Mouse (Mus musculus) megakaryocyte progenitor cell, adult 5-6 weeks (primary cell): Measurements from ENCODE around the gene Heatr6. TPM values are rescaled to one million over a fixed set of nuclear protein-coding genes. Genes with fewer than 3 reads are reported as not detected.

Source experiments
- ATAC-seq: replicated peaks from 2 replicates; pipeline ENCODE4 v1.8.0; 2016; ENCODE audit warnings: mild to moderate bottlenecking, moderate TSS enrichment, inconsistent platforms; ENCODE audit not compliant: poor library complexity
- total RNA-seq, 2 experiments: library from RNA; stranded (forward) in 1 of 2; stranded (reverse) in 1 of 2; fragments of 157-497, 149-512 nt in 1 of 2; fragments of 200-1000 nt in 1 of 2; gene quantifications; 2 replicates each; pipeline versions ENCODE4 v1.2.3 to v1.2.4; 2015 to 2017

Heatr6 gene
- total RNA-seq, 2 experiments from 2014 or later, result 16.2 to 17.5 TPM

DNA sequence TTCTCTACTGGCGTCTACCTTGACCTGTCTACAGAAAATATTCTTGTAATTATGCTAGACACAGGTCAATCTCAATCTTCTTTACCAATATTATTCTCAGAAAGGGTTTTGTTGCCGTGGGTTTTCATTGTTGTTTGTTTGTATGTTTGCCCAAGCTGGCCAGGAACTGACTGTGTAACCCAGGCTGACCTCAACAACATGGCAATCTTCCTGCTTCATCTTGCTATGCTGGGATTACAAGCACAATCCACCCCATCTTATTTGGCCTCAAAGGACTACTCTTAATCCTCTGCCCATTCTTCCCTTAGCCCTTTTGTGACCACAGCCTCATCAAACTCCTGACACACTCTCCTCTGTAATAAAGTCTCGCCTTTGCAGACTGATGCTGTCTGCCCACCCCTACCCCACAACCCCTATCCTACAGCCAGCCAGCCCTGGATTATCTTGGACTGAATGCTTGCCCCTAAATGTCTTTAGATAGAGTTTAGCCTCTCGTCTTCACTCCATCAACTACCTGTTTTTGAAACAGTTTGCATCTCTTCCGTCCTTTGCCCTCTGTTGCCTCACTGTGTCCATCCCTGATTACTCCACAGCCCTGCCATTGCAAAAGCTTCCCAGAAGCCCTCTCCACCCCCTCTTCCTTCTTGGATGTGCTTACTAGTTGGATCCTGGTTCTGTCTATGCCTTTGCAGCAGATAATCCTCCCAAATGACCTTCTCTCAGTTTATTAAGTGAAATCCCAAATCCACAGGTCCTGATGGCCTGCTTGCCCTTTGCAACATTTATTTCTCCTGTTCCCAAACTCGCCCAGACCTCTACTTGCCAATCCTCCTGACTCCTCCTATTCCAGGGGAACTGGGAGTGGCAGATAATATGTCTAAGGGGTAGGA, 5.9 kb upstream of the Heatr6 start:
- peak; percentile 67; the same call in 1 of the 2 replicates for ATAC-seq

DNA sequence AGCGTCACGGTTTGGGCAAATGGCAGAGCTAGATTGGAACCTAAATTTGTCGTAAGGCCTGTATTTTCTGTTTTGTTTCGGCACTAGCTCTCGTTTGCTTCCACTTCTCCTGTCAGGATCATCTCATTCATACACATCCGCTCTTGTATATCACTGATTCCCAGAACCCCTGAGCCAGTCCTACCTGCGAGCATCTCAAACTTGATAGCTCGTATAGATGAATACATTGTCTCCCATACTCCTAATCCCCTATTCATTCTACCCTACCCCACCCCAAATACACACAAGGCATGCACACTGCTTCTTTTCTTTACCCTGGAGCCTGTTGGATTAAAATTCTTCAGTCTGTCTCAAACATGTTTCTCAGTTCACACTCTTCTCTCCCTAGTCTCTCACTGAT, 731 bp downstream of the Heatr6 start:
- ATAC-seq, result no peak

DNA sequence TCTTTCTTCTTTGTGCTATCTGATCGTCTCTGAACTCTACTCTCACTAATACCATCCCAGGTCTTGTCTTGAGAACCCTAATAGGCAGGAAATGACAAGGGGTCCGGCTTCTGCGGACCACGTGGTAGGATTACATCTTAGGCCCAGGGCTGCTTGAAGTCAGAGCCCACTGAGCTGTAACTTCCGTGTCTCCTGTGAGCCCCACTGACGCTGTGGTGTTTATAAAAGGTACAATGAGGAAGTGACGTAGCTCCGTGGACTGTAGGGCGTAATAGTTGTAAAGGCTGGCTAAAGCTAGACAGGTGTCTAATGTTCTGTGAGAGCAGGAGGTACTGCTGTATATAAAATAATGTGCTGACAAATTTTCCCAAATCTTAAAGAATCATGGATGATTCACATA, 13.8 kb downstream of the Heatr6 start:
- no peak for ATAC-seq

DNA sequence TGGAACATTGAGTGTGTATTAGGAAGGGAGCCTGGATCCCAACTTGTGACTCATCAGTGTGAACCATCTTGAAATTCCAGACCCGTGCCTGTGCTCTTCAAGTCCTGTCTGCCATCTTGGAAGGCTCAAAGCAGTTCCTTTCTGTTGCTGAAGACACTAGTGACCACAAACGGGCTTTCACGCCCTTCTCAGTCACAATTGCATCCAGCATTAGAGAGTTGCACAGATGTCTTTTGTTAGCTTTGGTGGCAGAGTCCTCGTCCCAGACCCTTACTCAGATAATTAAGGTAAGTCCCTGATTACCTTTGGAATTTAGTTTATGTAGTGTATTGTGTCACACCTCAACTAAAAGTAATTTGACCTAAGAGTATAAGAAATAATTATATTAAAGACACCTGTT, 15.5 kb downstream of the Heatr6 start:
- ATAC-seq, result no peak

DNA sequence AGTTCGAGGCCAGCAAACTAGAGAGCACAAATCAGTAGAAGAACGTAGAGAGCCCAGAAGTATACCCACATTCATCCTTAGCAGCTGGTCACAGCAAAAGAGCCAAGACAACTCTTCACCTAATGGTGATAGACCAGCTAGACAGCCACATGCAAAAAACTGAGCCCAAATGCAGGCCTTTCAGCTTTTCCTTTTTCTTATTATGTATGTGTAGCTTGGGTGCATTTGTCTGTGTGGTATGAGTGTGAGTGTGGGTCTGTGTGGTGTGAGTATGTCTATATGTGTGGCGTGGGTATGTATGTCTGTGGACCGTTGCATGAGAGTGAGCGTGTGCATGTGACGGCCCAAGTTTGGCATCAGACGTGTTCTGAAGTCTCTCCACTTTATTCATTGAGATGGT, 17.5 kb downstream of the Heatr6 start:
- no peak for ATAC-seq

DNA sequence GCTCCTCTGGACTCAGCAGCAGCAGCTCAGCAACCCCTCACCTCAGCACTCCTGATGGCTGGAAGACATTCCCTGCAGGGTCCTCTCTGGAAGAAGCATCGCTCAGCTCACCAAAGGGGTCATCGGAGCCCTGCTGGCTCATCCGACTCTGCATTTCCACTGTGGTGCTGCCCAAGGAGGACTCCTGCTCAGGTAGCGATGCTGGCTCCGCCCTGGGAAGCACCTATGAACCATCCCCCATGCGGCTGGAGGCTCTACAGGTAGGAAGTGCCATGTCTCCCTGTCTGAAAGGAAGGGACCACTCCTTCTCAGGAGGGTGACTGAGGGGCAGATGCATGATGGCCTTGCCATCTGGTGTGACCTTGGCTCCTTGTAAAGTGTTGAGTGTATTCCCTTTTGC, 18.8 kb downstream of the Heatr6 start:
- ATAC-seq, result no peak

DNA sequence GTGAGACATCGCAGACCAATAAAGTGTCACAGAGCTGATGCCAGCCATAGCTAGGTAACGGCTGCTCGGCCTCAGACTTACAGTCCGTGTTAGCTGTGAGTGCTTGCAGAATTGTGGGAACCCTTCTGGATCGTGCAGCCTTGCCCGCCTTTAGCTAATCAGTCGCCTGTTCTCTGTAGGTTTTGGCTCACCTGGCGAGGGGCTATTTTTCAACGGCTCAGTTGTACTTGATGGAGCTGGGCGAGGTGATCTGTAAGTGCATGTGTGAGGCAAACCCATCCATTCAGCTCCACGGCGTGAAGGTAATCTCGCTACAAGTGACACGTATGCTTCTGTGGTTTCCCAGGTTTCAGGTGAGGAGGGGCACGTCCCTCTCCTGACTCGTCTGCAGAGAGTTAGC, 20.2 kb downstream of the Heatr6 start:
- no peak for ATAC-seq

DNA sequence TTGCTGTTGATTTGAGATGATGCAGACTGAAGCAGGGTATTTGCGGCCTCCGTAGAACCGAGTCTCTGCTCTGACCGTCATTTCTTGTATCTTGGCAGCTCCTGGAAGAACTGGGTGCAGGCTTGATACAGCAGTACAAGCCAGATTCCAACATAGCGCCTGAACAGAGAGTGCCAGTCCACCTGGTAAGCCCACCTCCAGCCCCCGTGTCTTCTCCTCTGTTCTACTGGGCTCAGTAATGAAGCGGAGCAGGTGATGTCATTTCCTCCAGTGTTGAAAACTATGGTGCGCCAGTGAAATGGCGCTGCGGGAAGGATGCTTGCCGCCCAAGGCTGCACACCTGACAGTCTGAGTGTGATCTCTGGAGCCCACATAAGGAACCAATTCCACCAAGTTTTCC, 20.8 kb downstream of the Heatr6 start:
- ATAC-seq, result no peak

DNA sequence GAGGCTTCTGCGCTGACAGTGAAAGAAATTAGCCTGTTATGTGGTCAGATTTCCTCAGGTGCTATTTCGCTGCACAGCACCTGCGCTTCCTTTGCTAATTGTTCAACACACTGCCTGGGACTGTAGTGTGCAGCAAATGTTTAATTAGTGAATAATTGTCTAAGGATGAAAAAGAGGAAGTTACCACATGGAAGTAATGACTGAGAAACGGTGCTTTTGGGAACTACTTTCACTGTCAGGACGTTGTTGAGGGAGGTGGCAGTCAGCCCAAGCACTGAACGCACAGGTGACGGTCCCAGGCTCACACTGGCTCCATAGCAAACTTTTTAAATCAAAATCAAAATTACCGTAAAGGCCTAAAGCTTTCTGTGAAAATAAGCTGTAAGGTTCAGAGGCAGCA, 23.3 kb downstream of the Heatr6 start:
- ATAC-seq, result no peak; the same call in 1 of the 2 replicates

DNA sequence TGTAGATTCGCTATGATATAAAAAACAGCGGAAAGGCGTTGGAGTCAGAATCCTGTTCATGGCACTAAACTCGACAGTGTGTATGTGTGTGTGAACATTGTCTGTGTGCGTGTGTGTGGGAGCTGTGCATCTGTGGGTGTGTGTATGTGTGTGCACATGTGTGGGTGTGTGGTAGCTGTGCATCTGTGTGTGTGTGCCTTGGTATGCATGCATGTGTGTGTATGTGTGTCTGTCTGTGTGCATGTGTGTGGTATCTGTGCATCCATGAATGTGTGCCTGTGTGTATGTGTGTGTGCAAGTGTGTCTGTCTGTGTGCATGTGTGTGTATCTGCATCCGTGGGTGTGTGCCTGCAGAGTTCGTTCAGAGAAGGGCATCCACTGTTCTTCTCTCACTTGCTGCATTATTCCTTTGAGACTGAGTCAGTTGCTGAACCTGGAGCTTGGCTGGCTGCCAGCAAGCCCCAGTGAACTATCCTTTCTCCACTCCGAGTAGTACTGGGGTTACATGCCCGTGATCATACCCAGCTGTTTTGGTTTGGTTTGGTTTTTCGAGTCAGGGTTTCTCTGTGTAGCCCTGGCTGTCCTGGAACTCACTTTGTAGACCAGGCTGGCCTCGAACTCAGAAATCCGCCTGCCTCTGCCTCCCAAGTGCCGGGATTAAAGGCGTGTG, 30.6 kb downstream of the Heatr6 start:
- no peak for ATAC-seq

DNA sequence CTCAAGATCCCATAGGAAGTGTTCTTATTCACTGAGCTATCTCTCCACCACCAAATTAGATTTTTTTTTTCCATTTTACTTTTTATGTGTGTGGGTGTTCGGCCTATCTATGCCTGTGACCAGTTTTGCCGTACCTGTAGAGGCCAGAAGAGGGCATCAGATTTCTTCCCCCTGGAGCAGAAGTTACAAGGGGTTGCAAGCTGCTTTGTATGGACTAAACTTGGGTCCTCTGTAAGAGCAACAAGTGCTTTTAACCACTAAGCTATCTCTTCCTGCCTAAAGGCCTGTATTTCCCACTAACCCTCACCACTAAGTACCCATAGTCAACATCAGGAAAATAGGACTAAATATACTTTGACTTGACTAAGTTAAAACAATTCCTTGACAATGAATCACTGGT, 31.2 kb downstream of the Heatr6 start:
- ATAC-seq, result no peak

DNA sequence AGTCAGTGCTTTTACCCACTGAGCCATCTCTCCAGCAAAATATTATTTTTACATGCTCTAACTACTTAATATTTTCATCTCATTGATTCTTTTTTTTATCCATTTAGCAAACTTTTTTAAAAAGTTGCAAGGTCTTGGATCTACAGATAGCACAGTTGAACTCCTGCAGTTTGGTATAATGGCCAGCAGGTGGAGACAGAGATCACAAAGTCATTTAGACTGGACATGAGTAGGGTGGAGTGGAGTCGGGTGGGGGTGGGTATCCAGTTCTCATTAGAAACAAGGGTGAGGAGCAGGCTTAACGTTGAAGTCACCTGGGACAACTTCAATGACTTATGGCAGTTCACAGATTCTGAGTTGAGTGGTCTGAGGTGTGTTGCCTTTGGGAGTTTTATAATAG, 31.9 kb downstream of the Heatr6 start:
- ATAC-seq, result peak; percentile 81

DNA sequence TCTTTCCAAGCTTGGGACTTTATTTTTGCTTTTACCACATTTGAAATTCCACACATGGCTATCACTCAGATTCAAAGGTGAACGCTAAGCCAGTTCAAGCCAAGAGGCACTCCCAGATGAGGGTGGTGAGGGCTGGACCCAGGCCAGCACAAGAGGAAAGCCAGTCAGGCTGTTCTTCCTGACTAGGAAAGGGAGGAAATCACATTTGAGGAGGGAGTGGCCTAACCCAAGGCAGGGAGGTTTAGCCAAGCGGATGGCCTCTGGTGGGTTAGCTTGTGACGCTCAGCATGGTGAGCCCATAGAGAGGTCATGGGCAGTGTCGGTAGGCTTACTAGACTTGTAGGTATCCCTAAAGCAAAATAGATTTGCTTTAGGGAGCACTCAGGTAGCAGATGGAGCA, 33.3 kb downstream of the Heatr6 start:
- ATAC-seq, result no peak

DNA sequence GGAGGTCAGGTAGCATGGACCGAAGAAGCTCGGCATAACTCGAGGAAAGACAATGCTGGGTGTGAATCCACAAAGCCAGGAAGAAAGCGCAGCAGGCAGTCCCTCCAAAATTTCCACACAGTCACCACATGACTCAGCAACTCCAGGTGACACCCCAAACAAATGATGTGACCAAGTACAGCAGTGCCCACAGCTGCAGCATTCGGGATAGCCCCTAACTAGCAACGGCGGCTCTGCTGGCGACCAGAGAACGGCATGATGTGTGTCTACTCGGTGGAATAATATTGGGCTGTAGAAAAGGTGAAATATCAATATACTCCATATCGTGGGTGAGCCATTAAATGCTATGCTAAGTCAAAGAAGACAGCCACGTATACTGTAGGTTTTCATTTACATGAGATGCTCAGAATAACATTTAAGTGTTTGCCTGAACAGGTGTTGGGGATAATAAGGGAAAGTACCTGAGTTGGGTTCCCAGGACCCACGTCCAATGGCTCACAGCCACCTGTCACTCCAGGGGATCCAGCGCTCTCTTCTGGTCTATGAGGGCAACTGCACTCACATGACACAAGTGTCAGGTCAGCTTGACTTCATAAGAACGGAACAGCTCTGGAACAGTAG, 34.0 kb downstream of the Heatr6 start:
- ATAC-seq, result no peak

DNA sequence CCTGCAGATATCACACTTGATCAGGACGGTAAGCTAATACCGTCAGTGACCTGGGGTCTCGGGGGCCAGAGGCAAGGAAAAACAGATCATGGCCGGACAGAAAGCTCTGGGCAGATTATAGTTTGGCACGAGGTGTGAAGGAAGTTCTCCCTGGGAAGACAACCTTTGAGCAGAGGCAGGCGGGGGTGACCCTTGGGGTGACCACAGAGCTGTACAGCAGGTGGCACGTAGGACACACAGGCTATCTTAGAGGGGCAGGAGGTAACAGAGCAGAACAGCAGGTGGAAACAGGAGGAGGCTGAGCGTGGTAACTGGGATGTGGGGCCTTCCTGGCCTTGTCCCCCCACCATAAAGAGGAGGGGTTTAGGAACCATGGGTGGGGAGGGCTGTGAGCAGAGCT, 34.8 kb downstream of the Heatr6 start:
- no peak for ATAC-seq

DNA sequence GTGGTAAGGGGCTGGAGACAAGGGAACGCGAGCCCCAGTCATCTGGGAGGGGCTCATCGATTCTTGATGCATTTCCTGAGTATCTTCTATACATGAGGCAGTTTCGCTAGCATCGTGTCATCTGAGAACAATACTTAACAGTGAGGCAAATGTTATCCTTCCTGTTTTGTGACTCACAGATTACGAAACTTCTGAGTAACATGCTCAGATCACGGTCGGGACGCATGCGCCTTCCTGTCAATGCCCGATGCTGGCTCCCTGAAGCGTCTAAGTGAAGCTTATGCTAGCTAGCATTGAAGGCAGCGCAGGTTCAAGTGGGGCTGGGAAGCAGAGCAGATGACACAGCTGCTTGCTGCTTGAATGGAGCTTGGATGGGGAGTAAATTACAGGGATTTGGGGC, 35.8 kb downstream of the Heatr6 start:
- peak; percentile 81 for ATAC-seq

DNA sequence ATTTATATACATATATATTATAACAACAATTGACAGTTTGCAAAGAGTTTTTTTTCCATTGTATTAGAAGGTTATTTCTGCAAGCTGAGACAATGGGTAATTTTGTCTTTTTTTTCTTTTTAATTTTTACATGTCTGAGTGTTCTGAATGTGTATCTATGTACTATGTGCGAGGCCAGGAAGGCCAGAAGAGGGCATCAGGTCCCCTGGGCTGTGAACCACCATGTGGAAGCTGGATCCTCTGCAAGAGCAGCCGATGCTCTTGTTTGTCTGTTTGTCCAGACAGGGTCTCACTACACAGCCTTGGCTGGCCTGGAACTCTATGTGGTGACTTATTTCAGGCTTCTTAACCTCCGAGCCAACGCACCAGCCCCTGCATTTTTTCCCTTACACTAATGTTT, 37.6 kb downstream of the Heatr6 start:
- ATAC-seq, result no peak

DNA sequence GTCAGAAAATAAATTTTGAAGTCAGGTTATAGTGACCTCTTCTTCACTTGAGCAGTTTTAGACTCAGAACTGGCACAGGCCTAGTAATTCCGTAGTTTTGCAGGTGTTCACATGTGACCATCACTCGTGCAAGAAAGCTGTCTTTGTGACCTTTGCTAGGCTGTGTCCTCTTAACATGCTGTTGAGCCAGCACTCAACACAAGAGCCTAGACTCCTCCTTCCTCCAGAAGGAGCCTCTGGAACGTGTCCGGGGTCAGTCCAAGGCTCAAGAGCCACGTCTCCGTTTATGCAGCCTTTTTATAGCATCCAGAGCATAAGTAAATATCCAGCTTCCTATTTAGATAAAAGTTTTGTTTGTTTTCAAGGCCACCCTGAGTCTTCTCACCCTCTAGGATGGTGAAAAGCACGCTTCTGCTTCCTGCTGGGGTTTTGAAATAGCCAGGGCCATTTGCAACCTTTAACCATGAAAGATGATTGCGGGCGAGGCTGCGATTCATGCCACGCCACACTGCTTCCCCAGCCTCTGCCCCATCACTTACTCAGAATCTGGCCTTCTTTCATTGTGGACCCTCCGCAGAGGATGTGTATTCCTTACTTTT, 38.9 kb downstream of the Heatr6 start:
- no peak for ATAC-seq

DNA sequence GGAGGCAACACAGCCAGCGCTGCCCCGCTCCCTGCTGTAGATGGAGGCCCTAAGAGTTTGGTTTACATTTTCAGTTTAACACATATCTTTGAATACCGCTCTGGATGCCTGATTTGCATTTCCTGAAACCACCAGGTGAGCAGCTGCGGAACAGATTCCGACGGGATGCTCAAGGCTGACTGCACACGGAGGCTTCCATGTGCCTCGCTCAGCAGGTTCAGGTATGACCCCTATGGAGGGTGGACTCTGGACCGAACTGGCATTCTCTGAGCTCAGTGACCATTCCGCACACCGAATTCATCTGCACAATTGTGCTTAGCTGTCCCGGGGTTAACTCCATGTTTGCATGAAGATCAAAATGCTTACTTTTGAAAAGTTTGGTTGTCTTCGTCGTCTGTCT, 39.8 kb downstream of the Heatr6 start:
- no peak for ATAC-seq

DNA sequence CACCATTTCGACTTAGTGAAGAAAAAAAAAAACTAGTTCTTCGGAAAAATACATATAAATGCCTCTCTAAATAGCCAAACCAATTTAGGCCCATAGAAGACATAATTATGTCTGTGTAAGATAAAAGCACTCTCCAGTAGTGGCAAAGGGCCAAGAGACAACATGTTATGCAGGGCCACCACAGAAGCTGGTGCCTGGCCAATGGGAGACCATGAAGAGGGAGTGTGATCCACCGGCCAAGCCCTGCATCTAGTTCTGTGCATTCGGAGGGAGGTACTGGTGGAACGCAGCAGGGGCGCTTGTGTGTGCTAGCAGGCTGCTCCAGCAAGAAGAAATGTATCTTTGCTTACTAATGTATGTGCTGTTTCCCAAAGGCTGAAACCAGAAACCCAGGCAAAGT, 42.6 kb downstream of the Heatr6 start:
- 0 out of 2 replicates have a peak, but pooled peaks have one; percentile 31 for ATAC-seq

DNA sequence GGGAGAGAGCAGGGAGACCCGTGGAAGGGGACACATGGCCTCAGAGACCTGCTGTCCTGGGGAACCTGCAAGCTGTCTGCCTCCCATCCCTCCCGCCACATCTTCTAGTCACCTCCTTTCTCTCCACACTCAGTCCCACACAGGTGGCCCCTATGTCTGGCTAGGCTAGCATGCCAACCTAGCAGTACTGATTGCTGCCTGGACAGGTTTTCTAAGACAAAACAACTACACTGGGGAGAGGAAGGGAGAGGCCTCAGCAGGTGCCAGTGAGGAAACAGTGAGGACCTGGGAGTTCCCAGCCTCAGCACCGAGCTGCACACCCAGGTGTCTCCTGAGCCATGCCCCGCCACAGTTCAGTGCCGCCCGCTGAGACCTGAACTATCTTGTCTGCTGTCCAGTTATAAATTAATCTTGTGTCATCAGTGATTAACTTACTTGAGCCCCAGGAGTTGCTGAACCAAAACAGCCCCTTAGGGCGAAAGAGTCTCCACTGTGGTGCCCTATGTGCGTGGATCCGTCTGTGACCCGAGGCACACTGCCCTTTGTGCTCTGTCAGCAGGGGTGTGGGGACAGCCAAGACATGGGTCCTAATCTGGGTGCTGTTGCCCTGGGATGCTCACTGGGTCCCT, 43.6 kb downstream of the Heatr6 start:
- ATAC-seq, result no peak
